Mouse (Mus musculus) bone marrow macrophage, adult 2 months (primary cell): ENCODE measurements around the gene Tmem104.

Experiments
- CTCF ChIP-seq: IDR thresholded peaks from 2 replicates; pipeline ENCODE4 v1.5.1; 2012; ENCODE audit warnings: low read depth, mild to moderate bottlenecking, low read length, moderate library complexity
- POLR2A ChIP-seq: IDR thresholded peaks from 2 replicates; pipeline ENCODE4 v1.6.1; 2012; ENCODE audit warnings: mild to moderate bottlenecking, low read depth, low read length, borderline replicate concordance

DNA sequence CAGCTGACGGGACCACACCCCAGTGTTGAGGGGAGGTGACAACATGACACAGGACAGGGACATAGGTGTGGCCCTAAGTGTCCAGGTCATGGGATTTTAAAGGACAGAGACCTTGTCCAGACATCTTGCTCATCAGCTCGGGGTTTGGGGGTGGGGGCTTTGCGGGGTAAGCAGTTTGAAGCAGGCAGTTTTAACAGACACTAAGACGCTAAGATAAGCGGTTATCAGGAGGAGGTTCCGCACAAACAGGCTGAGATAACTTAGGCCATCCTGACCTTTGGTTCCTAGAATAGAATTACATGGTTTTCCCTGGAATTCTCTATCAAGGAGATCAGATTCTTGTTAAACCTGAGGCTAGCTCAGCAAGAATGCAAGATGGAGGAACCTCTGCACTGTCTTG, 7.4 kb downstream of the Tmem104 start:
- no peak for TF ChIP-seq CTCF
- TF ChIP-seq POLR2A: no peak
